Mouse (Mus musculus) hindbrain, postnatal 0 days (tissue): ENCODE results near the gene Ell. TPM values are rescaled to one million over a fixed set of nuclear protein-coding genes. Genes with fewer than 3 reads are reported as not detected.
A peak's percentile ranks its signal among the peaks of the same experiment; 100 is the strongest.

ENCODE experiments used
- ATAC-seq: fragments of 200-750 bp; cut with Nextera tagmentation; 2 replicates; pipeline ENCODE4 v1.8.0; 2017; ENCODE audit warnings: mild to moderate bottlenecking, moderate TSS enrichment, moderate library complexity
- DNase-seq: peaks from one replicate; pipeline ENCODE4 v3.0.0-alpha.2; 2015; ENCODE audit warnings: low spot score
- H3K27ac ChIP-seq: fragments of 300-500 bp; sonication (generic); 2 replicates; pipeline ENCODE4 v1.5.1; 2014; ENCODE audit warnings: mild to moderate bottlenecking
- H3K27me3 ChIP-seq: fragments of 300-500 bp; sonication (generic); 2 replicates; pipeline ENCODE4 v1.6.1; 2014; ENCODE audit warnings: low read length, mixed read lengths; ENCODE audit not compliant: insufficient read depth
- H3K36me3 ChIP-seq: fragments of 300-500 bp; sonication (generic); 2 replicates; pipeline ENCODE4 v1.6.1; 2014; ENCODE audit warnings: low read length, mixed read lengths; ENCODE audit not compliant: insufficient read depth
- H3K4me1 ChIP-seq: fragments of 300-500 bp; sonication (generic); 2 replicates; pipeline ENCODE4 v1.6.1; 2014; ENCODE audit warnings: antibody characterized with exemption, low read length, mixed read lengths; ENCODE audit not compliant: insufficient read depth
- H3K4me2 ChIP-seq: fragments of 300-500 bp; sonication (generic); 2 replicates; pipeline ENCODE4 v1.6.1; 2014; ENCODE audit warnings: low read depth, mild to moderate bottlenecking, low read length, moderate library complexity, mixed read lengths
- H3K4me3 ChIP-seq: fragments of 300-500 bp; sonication (generic); 2 replicates; pipeline ENCODE4 v1.5.1; 2014; ENCODE audit warnings: low read length
- H3K9ac ChIP-seq: fragments of 300-500 bp; sonication (generic); replicated peaks from 2 replicates; pipeline ENCODE4 v1.6.1; 2014; ENCODE audit warnings: mild to moderate bottlenecking, low read length, moderate library complexity, mixed read lengths
- H3K9me3 ChIP-seq: fragments of 300-500 bp; sonication (generic); 2 replicates; pipeline ENCODE4 v1.6.1; 2016; ENCODE audit warnings: low read length, mixed read lengths
- CTCF ChIP-seq: IDR thresholded peaks from 2 replicates; pipeline ENCODE4 v1.5.1; 2016; ENCODE audit warnings: antibody characterized with exemption, control low read depth, low read depth
- WGBS: fragments of 180-500 bp; shearing (Covaris S2); extraction: QIAGEN DNeasy Blood & Tissue Kit; methylation state at CpG from one replicate; pipeline ENCODE4 v1.1.7; 2014; 5-methylcytosine and 5-hydroxymethylcytosine counted together
- polyA plus RNA-seq: library from polyadenylated mRNA; unstranded; fragments of >200 nt; fragmentation: Nextera tagmentation; extraction: Ambion mirVana; gene quantifications from 2 replicates; pipeline ENCODE4 v1.2.1, GENCODE M21; 2015
- total RNA-seq: library from RNA; depleted of rRNA; stranded (reverse); fragments of >200 nt; gene quantifications from 2 replicates; pipeline ENCODE4 v1.2.3, GENCODE M21; 2014

Ell gene
- total and polyA plus RNA-seq, 2 experiments from 2014 or later: 10.8 to 16.7 TPM

- Histone ChIP-seq H3K27me3 (no peaks in the 10 kb centered on the region), H3K4me2 (peak overlapping the region; percentile 64), H3K4me1 (peaks cover 12% of the 10 kb centered on the region; the same call in 1 of the 2 replicates), H3K4me3 (peak overlapping the region; percentile 89), H3K27ac (peak overlapping the region; percentile 93), H3K9me3 (no peaks in the 10 kb centered on the region), H3K36me3 (peaks cover 12% of the 10 kb centered on the region), H3K9ac (peak overlapping the region; percentile 98)
- DNase-seq (no peak), ATAC-seq (no peak)
- TF ChIP-seq CTCF: no peak
- under 1% methylated on average over 8 of the region's 8 CpGs for WGBS
Observed at GRCm38 (mm10) chr8:70527111-70527511, 12.1 kb upstream of the Ell start.

DNA sequence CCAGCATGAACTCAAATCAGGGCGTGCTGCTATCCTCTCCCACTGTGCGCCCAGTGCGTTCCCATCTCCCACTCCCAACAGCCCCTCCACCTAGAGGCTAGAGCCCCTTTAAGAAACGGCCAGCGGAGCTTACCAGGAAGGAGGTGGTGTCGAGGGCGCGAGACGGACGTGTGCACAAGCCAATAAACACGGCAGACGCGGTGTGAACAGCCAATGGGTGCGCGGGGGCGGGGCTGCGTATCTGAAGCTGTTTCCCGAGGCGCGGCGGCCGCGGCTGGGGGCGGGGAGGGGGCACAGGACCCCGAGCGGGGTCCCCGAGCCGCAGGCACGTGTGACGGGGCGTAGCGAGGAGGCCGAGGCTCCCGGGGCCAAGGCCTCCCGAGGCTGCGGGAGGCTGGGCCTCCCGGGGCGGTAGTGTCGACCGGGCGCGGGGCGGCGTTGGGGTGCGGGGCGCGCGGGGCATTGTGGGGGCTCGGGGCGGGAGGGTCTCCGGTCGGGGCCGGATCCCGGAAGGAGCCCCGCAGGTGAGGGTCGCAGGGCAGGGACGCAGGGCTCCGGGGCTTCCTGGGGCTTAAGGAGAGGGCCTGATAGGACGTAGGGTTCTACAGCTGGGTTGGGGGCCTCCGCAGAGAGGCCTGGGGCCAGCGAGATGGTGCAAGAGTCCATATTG is 11.6 kb upstream of the Ell start, which contains the start of the genes Fkbp8 and Kxd1:
Gene Fkbp8 (plus strand): TSS at position 213 of the 670 bp plus-strand sequence.
Gene Kxd1 (minus strand): TSS at position 445 of the 670 bp plus-strand sequence.
- 3% methylated on average over 56 of the region's 61 CpGs for WGBS

GRCm38 (mm10) chr8:70528182-70528797 is 11.0 kb upstream of the Ell start:
- H3K9ac ChIP-seq: peak overlapping the region; percentile 98
- no peak for ATAC-seq
- H3K4me2 ChIP-seq: peak overlapping the region; percentile 64
- peak overlapping the region; percentile 93 for H3K27ac ChIP-seq
- H3K4me1 ChIP-seq: peaks cover 7% of the 10 kb centered on the region; the same call in 1 of the 2 replicates
- H3K9me3 ChIP-seq: no peaks in the 10 kb centered on the region
- TF ChIP-seq CTCF: no peak
- H3K4me3 ChIP-seq: peak overlapping the region; percentile 89
- H3K36me3 ChIP-seq: peaks cover 18% of the 10 kb centered on the region
- 31% methylated on average over 13 of the region's 13 CpGs for WGBS
- DNase-seq: no peak
- no peaks in the 10 kb centered on the region for H3K27me3 ChIP-seq

More for the DNA sequence above, 11.6 kb upstream of the Ell start, which contains the start of the genes Fkbp8 and Kxd1:
- Histone ChIP-seq H3K4me3 (peak within 1 kb of the TSS; percentile 89), H3K4me2 (peak within 1 kb of the TSS; percentile 64), H3K27me3 (no peaks in the 10 kb centered on the region), H3K4me1 (peaks cover 7% of the 10 kb centered on the region; the same call in 1 of the 2 replicates), H3K36me3 (peaks cover 17% of the 10 kb centered on the region), H3K27ac (peak within 1 kb of the TSS; percentile 93), H3K9ac (peak within 1 kb of the TSS; percentile 98), H3K9me3 (no peaks in the 10 kb centered on the region)
- peak; percentile 37 for TF ChIP-seq CTCF
- DNase-seq: peak; percentile 97
- ATAC-seq: peak; percentile 94

GRCm38 (mm10) chr8:70529299-70529698 is 10.0 kb upstream of the Ell start:
- Histone ChIP-seq H3K4me1 (peaks cover 4% of the 10 kb centered on the region; the same call in 1 of the 2 replicates), H3K9me3 (no peaks in the 10 kb centered on the region), H3K4me3 (no peak overlapping the region), H3K4me2 (no peak overlapping the region), H3K9ac (0 out of 2 replicates have a peak overlapping the region, but pooled peaks have one; percentile 13), H3K36me3 (peaks cover 24% of the 10 kb centered on the region), H3K27ac (no peak overlapping the region), H3K27me3 (no peaks in the 10 kb centered on the region)
- no peak for ATAC-seq
- no peak for TF ChIP-seq CTCF
- no peak for DNase-seq
- WGBS: 86% methylated on average over 5 of the region's 5 CpGs

DNA sequence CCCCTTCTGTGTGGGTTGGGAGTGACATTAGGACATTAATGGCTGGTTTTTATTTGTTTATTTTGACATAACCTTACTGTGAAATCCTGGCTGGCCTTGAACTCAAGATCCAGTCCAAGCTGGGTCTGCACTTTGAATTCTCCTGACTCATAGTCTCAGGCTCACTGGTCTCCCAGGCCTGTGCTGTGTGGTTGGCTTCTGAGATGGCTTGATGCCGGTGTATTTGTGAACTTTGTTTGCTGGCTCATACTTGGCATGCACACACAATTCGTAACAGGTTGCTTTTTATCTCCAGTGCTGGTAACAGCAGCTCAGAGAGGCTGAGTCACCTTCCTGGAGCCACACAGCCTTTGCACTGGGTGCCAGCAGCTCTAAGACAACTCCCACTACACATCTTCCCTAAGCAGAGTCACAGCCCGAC is 9.5 kb upstream of the Ell start:
- no peak for TF ChIP-seq CTCF
- Histone ChIP-seq H3K36me3 (peaks cover 28% of the 10 kb centered on the region), H3K9me3 (no peaks in the 10 kb centered on the region), H3K4me2 (no peak overlapping the region), H3K27ac (no peak overlapping the region), H3K4me1 (peaks cover 4% of the 10 kb centered on the region; the same call in 1 of the 2 replicates), H3K27me3 (no peaks in the 10 kb centered on the region), H3K4me3 (no peak overlapping the region), H3K9ac (no peak overlapping the region)
- ATAC-seq (no peak), DNase-seq (no peak)
- 89% methylated on average over 3 of the region's 3 CpGs for WGBS

GRCm38 (mm10) chr8:70530314-70530713 is 8.9 kb upstream of the Ell start:
- Histone ChIP-seq H3K4me3 (no peak overlapping the region), H3K4me1 (peaks cover 4% of the 10 kb centered on the region; the same call in 1 of the 2 replicates), H3K9ac (no peak overlapping the region), H3K4me2 (no peak overlapping the region), H3K9me3 (no peaks in the 10 kb centered on the region), H3K36me3 (peaks cover 34% of the 10 kb centered on the region), H3K27me3 (no peaks in the 10 kb centered on the region), H3K27ac (no peak overlapping the region)
- ATAC-seq (no peak), DNase-seq (peak; percentile 25)
- peak; percentile 24 for TF ChIP-seq CTCF
- WGBS: 93% methylated on average over 2 of the region's 2 CpGs
